Mouse (Mus musculus) stomach, postnatal 0 days (tissue): ENCODE data around the gene Xrra1. TPM values are rescaled to one million over a fixed set of nuclear protein-coding genes. Genes with fewer than 3 reads are reported as not detected.

Source experiments
- ATAC-seq: fragments of 200-750 bp; cut with Nextera tagmentation; 2 replicates; pipeline ENCODE4 v1.8.0; 2017; ENCODE audit not compliant: low FRiP score, low TSS enrichment
- DNase-seq: peaks from one replicate; pipeline ENCODE4 v3.0.0-alpha.2; 2016; ENCODE audit warnings: low spot score
- H3K27ac ChIP-seq: fragments of 300-500 bp; sonication (generic); replicated peaks from 2 replicates; pipeline ENCODE4 v1.5.1; 2014; ENCODE audit warnings: mild to moderate bottlenecking, control low read depth
- H3K27me3 ChIP-seq: fragments of 300-500 bp; sonication (generic); 2 replicates; pipeline ENCODE4 v1.6.1; 2014; ENCODE audit warnings: low read length; ENCODE audit not compliant: control insufficient read depth, insufficient read depth
- H3K36me3 ChIP-seq: fragments of 300-500 bp; sonication (generic); 2 replicates; pipeline ENCODE4 v1.6.1; 2014; ENCODE audit warnings: low read length, mixed read lengths; ENCODE audit not compliant: control insufficient read depth, insufficient read depth
- H3K4me1 ChIP-seq: fragments of 300-500 bp; sonication (generic); replicated peaks from 2 replicates; pipeline ENCODE4 v1.6.1; 2014; ENCODE audit warnings: antibody characterized with exemption; ENCODE audit not compliant: control insufficient read depth, insufficient read depth
- H3K4me2 ChIP-seq: fragments of 300-500 bp; sonication (generic); replicated peaks from 2 replicates; pipeline ENCODE4 v1.6.1; 2014; ENCODE audit warnings: low read depth, mild to moderate bottlenecking, control low read depth, moderate library complexity
- H3K4me3 ChIP-seq: fragments of 300-500 bp; sonication (generic); 2 replicates; pipeline ENCODE4 v1.5.1; 2014; ENCODE audit warnings: low read depth, low read length, control low read depth
- H3K9ac ChIP-seq: fragments of 300-500 bp; sonication (generic); 2 replicates; pipeline ENCODE4 v1.6.1; 2014; ENCODE audit warnings: mild to moderate bottlenecking, low read length, control low read depth, mixed read lengths
- H3K9me3 ChIP-seq: fragments of 300-500 bp; sonication (generic); 2 replicates; pipeline ENCODE4 v1.6.1; 2016; ENCODE audit warnings: low read length; ENCODE audit not compliant: control insufficient read depth
- CTCF ChIP-seq: IDR thresholded peaks from 2 replicates; pipeline ENCODE4 v1.5.1; 2016; ENCODE audit warnings: antibody characterized with exemption, low read depth, mild to moderate bottlenecking, moderate library complexity
- EP300 ChIP-seq: optimal IDR thresholded peaks from 2 replicates; pipeline ENCODE3; 2016; ENCODE audit warnings: antibody characterized with exemption
- WGBS: fragments of 180-500 bp; shearing (Covaris S2); extraction: QIAGEN DNeasy Blood & Tissue Kit; methylation state at CpG from one replicate; pipeline ENCODE4 v1.1.7; 2014; 5-methylcytosine and 5-hydroxymethylcytosine counted together
- polyA plus RNA-seq: library from polyadenylated mRNA; unstranded; fragments of >200 nt; fragmentation: Nextera tagmentation; extraction: Ambion mirVana; gene quantifications from 2 replicates; pipeline ENCODE4 v1.2.1, GENCODE M21; 2015

Gene Xrra1
- polyA plus RNA-seq, 1 experiment from 2014 or later: 0.08 TPM

GRCm38 (mm10) chr7:99893967-99894366 is 35.1 kb downstream of the Xrra1 start:
- WGBS: 77% methylated on average over 3 of the region's 3 CpGs
- no peak for DNase-seq
- no peak for ATAC-seq
- Histone ChIP-seq H3K36me3 (no peaks in the 10 kb centered on the region), H3K9ac (no peak overlapping the region), H3K9me3 (no peaks in the 10 kb centered on the region), H3K4me2 (no peak overlapping the region), H3K4me3 (no peak overlapping the region), H3K4me1 (no peaks in the 10 kb centered on the region), H3K27ac (no peak overlapping the region), H3K27me3 (no peaks in the 10 kb centered on the region)
- TF ChIP-seq CTCF (no peak), EP300 (no peak)

DNA sequence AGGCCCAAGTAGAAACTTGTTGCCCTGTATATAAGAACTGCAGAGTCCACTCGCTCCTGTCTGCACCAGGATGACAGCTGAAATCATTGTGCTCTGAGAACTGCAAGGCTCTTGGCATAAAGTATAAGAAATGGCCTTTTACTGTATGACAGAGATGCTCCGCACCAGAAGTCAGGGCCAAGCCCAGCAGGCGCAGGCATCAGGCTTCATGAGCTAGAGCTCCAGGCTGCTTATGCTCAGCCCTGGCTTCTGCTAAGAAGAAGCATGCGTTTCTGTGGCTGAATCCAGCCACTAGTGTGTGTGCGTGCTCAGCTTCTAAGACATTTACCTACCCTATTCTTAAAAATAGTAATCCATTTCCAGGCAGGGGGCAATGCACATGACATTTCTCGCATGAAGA is 35.6 kb downstream of the Xrra1 start:
- H3K36me3 ChIP-seq: no peaks in the 10 kb centered on the region
- no peak for ATAC-seq
- no peak overlapping the region for H3K9ac ChIP-seq
- DNase-seq: no peak
- no peak overlapping the region for H3K4me2 ChIP-seq
- no peaks in the 10 kb centered on the region for H3K4me1 ChIP-seq
- no peaks in the 10 kb centered on the region for H3K9me3 ChIP-seq
- TF ChIP-seq CTCF (no peak), EP300 (no peak)
- WGBS: 79% methylated on average over 6 of the region's 6 CpGs
- no peak overlapping the region for H3K27ac ChIP-seq
- H3K27me3 ChIP-seq: no peaks in the 10 kb centered on the region
- H3K4me3 ChIP-seq: no peak overlapping the region

DNA sequence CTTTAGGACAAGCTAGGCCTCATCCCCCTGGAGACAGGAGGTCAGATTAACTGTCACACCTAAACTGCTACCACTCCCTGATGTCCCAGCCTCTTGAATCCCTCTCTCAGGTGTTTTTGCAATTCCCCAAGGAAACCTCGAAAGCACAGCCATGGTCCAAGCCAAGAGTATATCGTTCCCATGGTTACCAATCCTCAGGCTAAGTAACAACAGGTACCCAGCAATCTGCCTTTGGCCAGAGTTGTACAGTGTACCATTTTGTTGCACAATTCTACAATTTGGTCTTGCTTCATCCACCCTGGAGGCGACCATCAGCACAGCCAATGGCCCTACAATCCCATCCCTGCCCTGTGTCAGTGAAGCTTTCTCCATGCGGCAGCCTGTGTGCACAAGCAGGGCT is 38.0 kb downstream of the Xrra1 start:
- no peak for DNase-seq
- no peaks in the 10 kb centered on the region for H3K36me3 ChIP-seq
- no peaks in the 10 kb centered on the region for H3K9me3 ChIP-seq
- H3K4me2 ChIP-seq: no peak overlapping the region
- no peak for TF ChIP-seq CTCF
- TF ChIP-seq EP300: no peak
- H3K4me1 ChIP-seq: no peaks in the 10 kb centered on the region
- no peaks in the 10 kb centered on the region for H3K27me3 ChIP-seq
- WGBS: 75% methylated on average over 4 of the region's 4 CpGs
- no peak for ATAC-seq
- no peak overlapping the region for H3K27ac ChIP-seq
- no peak overlapping the region for H3K9ac ChIP-seq
- no peak overlapping the region for H3K4me3 ChIP-seq

- Histone ChIP-seq H3K4me3 (no peak overlapping the region), H3K36me3 (no peaks in the 10 kb centered on the region), H3K9me3 (no peaks in the 10 kb centered on the region), H3K4me2 (no peak overlapping the region), H3K27ac (no peak overlapping the region), H3K27me3 (no peaks in the 10 kb centered on the region), H3K9ac (no peak overlapping the region), H3K4me1 (no peaks in the 10 kb centered on the region)
- DNase-seq (no peak), ATAC-seq (no peak)
- 68% methylated on average over 4 of the region's 4 CpGs for WGBS
- TF ChIP-seq CTCF (no peak), EP300 (no peak)
These were observed 43.3 kb downstream of the Xrra1 start for GRCm38 (mm10) chr7:99902208-99902607.

DNA sequence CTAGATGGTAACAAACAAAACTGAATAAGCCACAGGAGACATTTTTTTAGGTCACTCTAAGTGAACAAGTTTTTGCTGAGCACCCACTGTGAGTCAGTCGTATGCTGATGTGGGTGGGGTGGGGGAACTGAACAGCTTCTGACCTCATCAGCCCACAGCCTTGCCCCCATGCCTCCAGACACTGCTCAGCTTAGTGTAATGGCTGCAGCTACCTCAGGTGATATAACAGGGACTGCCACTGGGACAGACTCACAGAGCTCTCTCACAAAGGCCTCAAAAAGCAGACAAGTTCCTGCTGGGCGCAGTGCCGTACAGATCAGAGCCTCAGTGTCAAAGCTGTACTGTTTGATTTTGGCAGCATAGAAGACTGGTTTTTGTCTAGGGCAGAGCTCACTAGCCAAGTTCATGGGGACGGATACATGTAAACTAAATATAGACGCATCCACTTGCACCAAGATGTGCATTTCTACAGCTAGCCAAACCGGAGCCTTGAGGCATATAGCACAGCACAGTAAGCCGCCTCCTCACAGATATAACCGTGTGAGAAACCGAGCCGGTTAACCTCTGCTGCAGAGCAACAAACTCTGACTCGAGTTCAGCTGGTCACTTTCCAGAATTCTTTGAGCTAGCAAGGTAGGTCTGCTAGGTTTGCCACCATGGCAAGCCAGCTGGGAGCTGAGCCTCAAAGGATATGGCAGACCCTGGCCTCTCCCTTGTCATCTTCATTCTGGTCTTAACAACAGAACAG is 44.2 kb downstream of the Xrra1 start:
- no peak for TF ChIP-seq CTCF
- WGBS: 64% methylated on average over 11 of the region's 11 CpGs
- ATAC-seq: no peak

GRCm38 (mm10) chr7:99904421-99905005 is 45.6 kb downstream of the Xrra1 start:
- Histone ChIP-seq H3K4me1 (no peaks in the 10 kb centered on the region), H3K9ac (no peak overlapping the region), H3K4me2 (no peak overlapping the region), H3K36me3 (no peaks in the 10 kb centered on the region), H3K27me3 (no peaks in the 10 kb centered on the region), H3K27ac (no peak overlapping the region), H3K4me3 (no peak overlapping the region), H3K9me3 (no peaks in the 10 kb centered on the region)
- 40% methylated on average over 3 of the region's 3 CpGs for WGBS
- DNase-seq (no peak), ATAC-seq (no peak)
- TF ChIP-seq CTCF (no peak), EP300 (no peak)

More for the DNA sequence above, 44.2 kb downstream of the Xrra1 start:
- DNase-seq: no peak
- Histone ChIP-seq H3K9me3 (no peaks in the 10 kb centered on the region), H3K9ac (no peak overlapping the region), H3K4me1 (no peaks in the 10 kb centered on the region), H3K27ac (no peak overlapping the region), H3K4me3 (no peak overlapping the region), H3K27me3 (no peaks in the 10 kb centered on the region), H3K4me2 (no peak overlapping the region), H3K36me3 (no peaks in the 10 kb centered on the region)
